Mouse (Mus musculus): ENCODE measurements around the gene Pold3.
A peak's percentile ranks its signal among the peaks of the same experiment; 100 is the strongest.

- TF ChIP-seq CTCF (IDR thresholded peaks at IDR 0.05; ENCODE audit: insufficient read depth, low read depth, low read length) = no peak
- peak; percentile 60 for TF ChIP-seq POLR2A (IDR thresholded peaks at IDR 0.05; ENCODE audit: insufficient read depth, low read depth, low read length)
These were observed 37.9 kb upstream of the Pold3 start, which contains the start of gene Lipt2 for GRCm38 (mm10) chr7:100159105-100159841.

All from olfactory bulb, adult 2 months (tissue).